Mouse (Mus musculus) hematopoietic stem cell, adult 5-6 weeks (primary cell): Measurements from ENCODE around the gene Mindy4. TPM values are rescaled to one million over a fixed set of nuclear protein-coding genes. Genes with fewer than 3 reads are reported as not detected.
"Not testable (repeated sequence)": the region's sequence is repeated elsewhere in the genome, so short reads cannot be mapped to it uniquely, and the experiment has no call there.

Source experiments
- ATAC-seq, 2 experiments: fragments of 125-278 bp in 1 of 2; replicated peaks in 1 of 2; 2 replicates each; pipeline ENCODE4 v1.8.0; 2016 to 2017; ENCODE audit warnings: inconsistent platforms in 2 of 2, mild to moderate bottlenecking in 2 of 2, moderate number of reproducible peaks in 2 of 2, low read depth in 1 of 2, moderate TSS enrichment in 1 of 2; ENCODE audit not compliant: low FRiP score in 2 of 2, poor library complexity in 2 of 2, severe bottlenecking in 2 of 2, insufficient read depth in 1 of 2, low TSS enrichment in 1 of 2
- total RNA-seq: library from RNA; stranded (forward); fragments of 172-1452, 232-1000 nt; gene quantifications from 2 replicates; pipeline ENCODE4 v1.2.3, GENCODE M21; 2017

Gene Mindy4
- 10.2 and 14.9 TPM in 2 replicates for total RNA-seq

- peak; percentile 91 to 96 for ATAC-seq
These were observed at the start of gene Mindy4 for GRCm38 (mm10) chr6:55202913-55203910. Gene Mindy4 (plus strand): TSS chr6:55203383.

GRCm38 (mm10) chr6:55159256-55159655, 43.9 kb upstream of the Mindy4 start:
- ATAC-seq, result no peak

- 0 out of 4 replicates have a peak, but pooled peaks of 1 of the 2 experiments have one; percentile 34 for ATAC-seq
These were observed 41.8 kb upstream of the Mindy4 start for GRCm38 (mm10) chr6:55161311-55161761.

GRCm38 (mm10) chr6:55163046-55163584, 40.1 kb upstream of the Mindy4 start:
- ATAC-seq, result no peak

GRCm38 (mm10) chr6:55166777-55167463, 36.3 kb upstream of the Mindy4 start:
- ATAC-seq, result peak; percentile 66 to 85

GRCm38 (mm10) chr6:55169818-55170217, 33.4 kb upstream of the Mindy4 start:
- no peak for ATAC-seq

- no peak for ATAC-seq
These were observed 31.5 kb upstream of the Mindy4 start for GRCm38 (mm10) chr6:55171638-55172037.

GRCm38 (mm10) chr6:55173171-55173570, 30.0 kb upstream of the Mindy4 start:
- no peak for ATAC-seq

GRCm38 (mm10) chr6:55173941-55174349, 29.2 kb upstream of the Mindy4 start:
- ATAC-seq, result no peak

- no peak for ATAC-seq
These were observed 28.4 kb upstream of the Mindy4 start, which contains the start of gene Inmt for GRCm38 (mm10) chr6:55174741-55175181. Gene Inmt (minus strand): TSS chr6:55175043.

GRCm38 (mm10) chr6:55175456-55175855, 27.7 kb upstream of the Mindy4 start:
- no peak for ATAC-seq

GRCm38 (mm10) chr6:55175892-55176291, 27.3 kb upstream of the Mindy4 start:
- no peak for ATAC-seq

- ATAC-seq, result no peak
These were observed 26.0 kb upstream of the Mindy4 start for GRCm38 (mm10) chr6:55177060-55177732.

GRCm38 (mm10) chr6:55179560-55179959, 23.6 kb upstream of the Mindy4 start:
- no peak for ATAC-seq

- no peak for ATAC-seq
These were observed 20.3 kb upstream of the Mindy4 start for GRCm38 (mm10) chr6:55182655-55183430.

GRCm38 (mm10) chr6:55187827-55188226, 15.4 kb upstream of the Mindy4 start:
- ATAC-seq, result not testable (repeated sequence)
